ENCODE assay signal across 8 mouse cellular contexts in genomic region chr9:64691176-64691575, GRCm38 (mm10). TPM values are rescaled to one million over a fixed set of nuclear protein-coding genes. Genes with fewer than 3 reads are reported as not detected.
A peak's percentile ranks its signal among the peaks of the same experiment; 100 is the strongest.
DNase-seq lines count a peak whose midpoint lies in the region; ATAC-seq and TF ChIP-seq lines count a peak whose summit lies in the region.

No protein-coding gene starts in this region.

- no peak overlapping the region for H3K4me3 ChIP-seq in heart, postnatal 0 days (ENCODE audit: low read depth, low read length)
- no peak overlapping the region for H3K4me3 ChIP-seq in lung, embryonic 16.5 days (ENCODE audit: low read length)

- no peaks in the 10 kb centered on the region for H3K27me3 ChIP-seq in heart, postnatal 0 days (ENCODE audit: control insufficient read depth, insufficient read depth, low read length)
- H3K27me3 ChIP-seq in lung, embryonic 16.5 days (ENCODE audit: control insufficient read depth, insufficient read depth, low read depth, low read length) = no peaks in the 10 kb centered on the region

- H3K9ac ChIP-seq in heart, postnatal 0 days (replicated peaks; ENCODE audit: low read depth, low read length) = no peak overlapping the region
- H3K9ac ChIP-seq in lung, embryonic 16.5 days (ENCODE audit: low read length) = no peak overlapping the region

- WGBS in heart, postnatal 0 days = 14% methylated on average over 7 of the region's 7 CpGs
- WGBS in lung, embryonic 16.5 days = 10% methylated on average over 7 of the region's 7 CpGs

- H3K4me2 ChIP-seq in heart, postnatal 0 days (ENCODE audit: low read depth, low read length) = no peak overlapping the region
- no peak overlapping the region for H3K4me2 ChIP-seq in lung, embryonic 16.5 days (ENCODE audit: low read depth, low read length)

- H3K4me1 ChIP-seq in heart, postnatal 0 days (ENCODE audit: control insufficient read depth, insufficient read depth) = no peaks in the 10 kb centered on the region
- H3K4me1 ChIP-seq in lung, embryonic 16.5 days (replicated peaks; ENCODE audit: control insufficient read depth, insufficient read depth, low read length) = no peaks in the 10 kb centered on the region

- TF ChIP-seq EP300 in heart, postnatal 0 days (IDR thresholded peaks at IDR 0.05; ENCODE audit: low read depth) = no peak

- DNase-seq in A20 (ENCODE audit: low read depth, low spot score) (peak; percentile 62), MN1 (ENCODE audit: low spot score) (peak; percentile 72)
- DNase-seq in cerebellum, postnatal 4 days (ENCODE audit: low spot score in 2 of 2) = peak; percentile 67 to 75
- DNase-seq in heart, postnatal 0 days (ENCODE audit: low spot score) = peak; percentile 62
- peak; percentile 48 to 80 for DNase-seq in kidney, postnatal 36 days
- DNase-seq in retina, adult 2 months (ENCODE audit: low read depth, low spot score) = peak; percentile 53
- no peak for DNase-seq in c-Kit-positive CD71-positive TER-119-positive erythroid progenitor cells, embryonic 14.5 days (ENCODE audit: low spot score)

- H3K36me3 ChIP-seq in heart, postnatal 0 days (replicated peaks; ENCODE audit: control insufficient read depth, insufficient read depth, low read length) = peaks cover 19% of the 10 kb centered on the region; the same call in 1 of the 2 replicates
- H3K36me3 ChIP-seq in lung, embryonic 16.5 days (ENCODE audit: control insufficient read depth, insufficient read depth, low read length) = peaks cover 3% of the 10 kb centered on the region; the same call in 1 of the 2 replicates

- H3K27ac ChIP-seq in heart, postnatal 0 days (ENCODE audit: low read depth) = no peak overlapping the region
- no peak overlapping the region for H3K27ac ChIP-seq in lung, embryonic 16.5 days (ENCODE audit: low read length)

- peak; percentile 81 for TF ChIP-seq CTCF in heart, postnatal 0 days (IDR thresholded peaks at IDR 0.05; ENCODE audit: low read depth)

- no peaks in the 10 kb centered on the region for H3K9me3 ChIP-seq in heart, postnatal 0 days (replicated peaks; ENCODE audit: control insufficient read depth, low read length)
- H3K9me3 ChIP-seq in lung, embryonic 16.5 days (ENCODE audit: control insufficient read depth, low read length) = no peaks in the 10 kb centered on the region

- ATAC-seq in heart, postnatal 0 days (ENCODE audit: insufficient read depth, low read depth) = peak; percentile 73; the same call in 1 of the 2 replicates
- peak; percentile 74 for ATAC-seq in lung, embryonic 16.5 days (ENCODE audit: low read depth)

RNA-seq across cellular contexts. Expression of gene Rab11a, which starts 46.4 kb away (rescaled TPM):
- 101 and 180 TPM in 2 replicates for total RNA-seq in heart, postnatal 0 days (2014; rRNA removed; ENCODE audit: low replicate concordance)
- polyA plus RNA-seq in heart, postnatal 0 days (2015; fragmentation: Nextera tagmentation; extraction: Ambion mirVana) = 424 and 438 TPM in 2 replicates
- 360 and 374 TPM in 2 replicates for polyA plus RNA-seq in lung, embryonic 16.5 days (2015; fragmentation: Nextera tagmentation; extraction: Ambion mirVana)
